Mouse (Mus musculus) heart, adult 2 months (tissue): ENCODE results near the gene Lbhd1. TPM values are rescaled to one million over a fixed set of nuclear protein-coding genes. Genes with fewer than 3 reads are reported as not detected.
A peak's percentile ranks its signal among the peaks of the same experiment; 100 is the strongest.

Experiments used
- DNase-seq, 2 experiments: peaks; one replicate each; pipeline ENCODE4 v3.0.0; 2021
- H3K27ac ChIP-seq: fragments of 200-600 bp; 2 replicates; pipeline ENCODE4 v1.8.1; 2022
- H3K27me3 ChIP-seq: fragments of 200-500 bp; 2 replicates; pipeline ENCODE4 v1.6.1; 2012; ENCODE audit warnings: mild to moderate bottlenecking, low read length, inconsistent platforms, mixed read lengths; ENCODE audit not compliant: control insufficient read depth, insufficient read depth
- H3K36me3 ChIP-seq: fragments of 200-500 bp; 2 replicates; pipeline ENCODE4 v1.6.1; 2012; ENCODE audit warnings: low read length, inconsistent platforms; ENCODE audit not compliant: control insufficient read depth, insufficient read depth
- H3K4me1 ChIP-seq: fragments of 200-500 bp; 2 replicates; pipeline ENCODE4 v1.6.1; 2011; ENCODE audit warnings: low read length; ENCODE audit not compliant: control insufficient read depth, insufficient read depth
- H3K4me3 ChIP-seq: fragments of 200-600 bp; 2 replicates; pipeline ENCODE4 v1.8.1; 2022
- H3K79me2 ChIP-seq: fragments of 200-500 bp; replicated peaks from 2 replicates; pipeline ENCODE4 v1.6.1; 2012; ENCODE audit warnings: mild to moderate bottlenecking, inconsistent platforms, low read length, moderate library complexity, mixed read lengths; ENCODE audit not compliant: control insufficient read depth, insufficient read depth
- H3K9ac ChIP-seq: fragments of 200-500 bp; 2 replicates; pipeline ENCODE4 v1.6.1; 2012; ENCODE audit warnings: low read depth, mild to moderate bottlenecking, control low read depth, inconsistent platforms, low read length, mixed read lengths
- CTCF ChIP-seq: fragments of 200-600 bp; IDR thresholded peaks from 2 replicates; pipeline ENCODE4 v1.8.1; 2022; ENCODE audit warnings: antibody characterized with exemption, mild to moderate bottlenecking, moderate library complexity
- EP300 ChIP-seq: fragments of 200-500 bp; IDR thresholded peaks from 2 replicates; pipeline ENCODE4 v1.6.1; 2011; ENCODE audit warnings: low read depth, low read length, control low read depth; ENCODE audit not compliant: insufficient read depth
- POLR2A ChIP-seq: fragments of 200-500 bp; IDR thresholded peaks from 2 replicates; pipeline ENCODE4 v1.6.1; 2011; ENCODE audit warnings: mild to moderate bottlenecking, low read depth, low read length, control low read depth; ENCODE audit not compliant: insufficient read depth
- WGBS: fragments of 180-500 bp; shearing (Covaris S2); methylation state at CpG from one replicate; pipeline ENCODE4 v1.1.7; 2018; 5-methylcytosine and 5-hydroxymethylcytosine counted together
- intact Hi-C: fragments of 180-260 bp; cut with DNase I; formaldehyde crosslinking; loops from one replicate; pipeline ENCODE4 v1.15.1; 2025
- microRNA-seq, 2 experiments: library from miRNA; unstranded; fragments of <30 nt; microRNA quantifications; one replicate each; pipeline ENCODE4 v1.2.0; 2021
- polyA plus RNA-seq: library from polyadenylated mRNA; depleted of rRNA; stranded (reverse); fragments of >200 nt; gene quantifications from 2 replicates; pipeline ENCODE4 v1.2.3, GENCODE M21; 2012; rRNA removed
- total RNA-seq, 2 experiments: library from RNA; stranded (reverse); gene quantifications; 2 replicates each; pipeline ENCODE4 v1.2.3; 2021

Lbhd1 gene
- total and polyA plus RNA-seq, 3 experiments, result 1.1 to 5.2 (median 4.2) TPM

DNA sequence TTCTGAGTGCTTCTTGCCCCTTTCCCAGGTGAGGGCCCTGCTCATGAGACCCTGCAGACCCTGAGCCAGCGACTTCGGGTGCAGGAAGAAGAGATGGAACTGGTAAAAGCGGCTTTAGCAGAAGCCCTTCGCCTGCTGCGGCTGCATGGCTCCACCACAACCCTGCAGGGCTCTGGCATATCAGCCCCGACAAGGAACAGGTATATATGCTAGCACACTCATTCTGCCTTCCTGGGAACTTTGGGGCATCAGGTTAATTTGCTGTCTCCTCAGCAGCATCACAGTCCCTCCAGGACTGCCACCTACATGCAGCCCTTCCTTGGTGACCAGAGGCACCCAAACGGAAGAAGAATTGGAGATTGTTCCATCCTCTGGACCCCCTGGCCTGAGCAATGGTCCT, 47.2 kb downstream of the Lbhd1 start:
- Histone ChIP-seq H3K36me3 (no peaks in the 10 kb centered on the region), H3K27me3 (no peaks in the 10 kb centered on the region), H3K79me2 (no peaks in the 10 kb centered on the region), H3K4me1 (no peaks in the 10 kb centered on the region; the same call in 1 of the 2 replicates), H3K27ac (no peak overlapping the region; the same call in 1 of the 2 replicates), H3K4me3 (no peak overlapping the region), H3K9ac (no peak overlapping the region)
- intact Hi-C loops, result no loop called here
- no peak for DNase-seq
- 85% methylated on average over 7 of the region's 7 CpGs for WGBS
- TF ChIP-seq EP300 (no peak), CTCF (no peak), POLR2A (no peak)

DNA sequence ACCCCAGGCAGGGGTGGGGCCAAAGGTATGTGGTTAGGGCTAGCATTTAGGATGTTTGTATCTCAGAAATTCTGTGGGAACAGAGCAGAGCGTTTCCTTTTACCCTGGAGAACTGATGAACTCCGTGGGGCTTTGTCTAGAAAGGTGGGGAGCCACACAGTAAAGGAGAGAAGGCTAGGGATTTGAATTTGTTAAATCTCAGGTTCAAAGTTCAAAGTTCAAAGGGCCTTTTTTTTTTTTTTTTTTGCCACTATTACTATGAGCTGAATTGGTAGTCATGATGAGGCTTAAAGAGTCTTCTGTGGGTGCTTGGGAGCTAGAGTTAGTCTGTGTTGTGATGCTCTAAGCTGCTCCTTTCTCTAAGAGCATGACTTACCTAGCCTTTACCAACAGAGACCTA, 53.2 kb downstream of the Lbhd1 start:
- 83% methylated on average over 2 of the region's 2 CpGs for WGBS
- intact Hi-C loops, result no loop called here
- no peaks in the 10 kb centered on the region for H3K36me3 ChIP-seq
- no peak overlapping the region for H3K9ac ChIP-seq
- no peaks in the 10 kb centered on the region for H3K79me2 ChIP-seq
- H3K4me1 ChIP-seq, result peaks cover 1% of the 10 kb centered on the region; the same call in 1 of the 2 replicates
- no peak overlapping the region for H3K4me3 ChIP-seq
- TF ChIP-seq CTCF (no peak), EP300 (no peak), POLR2A (no peak)
- DNase-seq, result no peak
- no peak overlapping the region for H3K27ac ChIP-seq
- no peaks in the 10 kb centered on the region for H3K27me3 ChIP-seq

DNA sequence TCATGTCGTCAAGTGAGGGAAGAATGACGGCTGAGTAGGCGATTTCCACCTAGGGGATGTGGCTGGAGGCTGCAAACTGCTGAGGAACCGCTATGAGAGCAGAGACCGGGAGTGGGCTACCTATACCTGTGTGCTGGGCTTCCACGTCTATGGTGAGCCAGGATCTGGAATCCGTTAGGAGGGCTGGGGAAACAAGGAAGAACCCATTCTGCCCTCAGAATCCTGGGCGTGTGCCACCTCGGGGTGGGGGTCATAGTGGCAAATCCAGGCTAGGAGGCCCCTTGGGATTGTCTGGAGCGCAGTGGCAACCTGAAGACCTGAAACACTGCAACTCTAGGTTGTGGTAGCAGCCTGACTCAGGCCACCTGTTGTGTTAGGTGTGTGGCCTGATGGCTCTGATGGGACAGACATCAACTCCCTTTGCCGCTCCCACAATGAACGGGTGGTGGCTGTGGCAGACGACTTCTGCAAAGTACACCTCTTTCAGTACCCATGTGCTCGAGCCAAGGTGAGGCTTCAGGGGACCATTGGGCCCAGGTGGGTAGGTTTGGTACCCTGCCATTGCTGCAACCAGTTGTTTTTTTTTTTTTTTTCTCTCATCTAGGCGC, 57.1 kb downstream of the Lbhd1 start:
- Histone ChIP-seq H3K27me3 (no peaks in the 10 kb centered on the region), H3K36me3 (peaks cover 11% of the 10 kb centered on the region), H3K27ac (no peak overlapping the region), H3K4me3 (no peak overlapping the region), H3K79me2 (0 out of 2 replicates have a peak, but pooled peaks cover 2% of the 10 kb centered on the region), H3K4me1 (peaks cover 6% of the 10 kb centered on the region), H3K9ac (no peak overlapping the region)
- 86% methylated on average over 15 of the region's 15 CpGs for WGBS
- intact Hi-C loops, result loop anchor here (1.0 kb wide), 2 partner anchors 11 to 13 kb away; partner anchors contain the start of genes Eml3, Rom1 and Tut1
- DNase-seq, result no peak
- no peak for TF ChIP-seq CTCF
- no peak for TF ChIP-seq EP300
- TF ChIP-seq POLR2A, result no peak

DNA sequence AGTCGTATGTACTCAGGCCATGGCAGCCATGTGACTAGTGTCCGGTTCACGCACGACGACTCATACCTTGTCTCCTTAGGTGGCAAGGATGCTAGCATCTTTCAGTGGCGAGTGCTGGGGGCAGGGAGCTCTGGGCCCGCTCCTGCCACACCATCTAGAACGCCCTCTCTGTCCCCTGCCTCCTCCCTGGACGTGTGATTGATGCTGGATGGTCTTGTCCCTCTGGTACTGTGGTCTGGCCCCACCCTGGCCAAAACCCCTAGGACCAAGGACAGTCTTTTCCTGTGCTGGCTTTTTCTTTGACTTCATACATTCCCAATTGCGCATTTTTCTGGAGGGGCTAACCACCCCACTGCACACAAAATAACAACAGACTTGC, 57.6 kb downstream of the Lbhd1 start:
- intact Hi-C loops, result loop anchor here (1.0 kb wide), 2 partner anchors 12 kb away; partner anchors contain the start of genes Eml3, Rom1 and Tut1
- Histone ChIP-seq H3K79me2 (0 out of 2 replicates have a peak, but pooled peaks cover 2% of the 10 kb centered on the region), H3K27ac (peak overlapping the region; percentile 92), H3K9ac (peak overlapping the region; percentile 27), H3K4me3 (peak overlapping the region; percentile 97), H3K4me1 (peaks cover 6% of the 10 kb centered on the region), H3K36me3 (peaks cover 11% of the 10 kb centered on the region), H3K27me3 (no peaks in the 10 kb centered on the region)
- 49% methylated on average over 10 of the region's 10 CpGs for WGBS
- no peak for DNase-seq
- no peak for TF ChIP-seq POLR2A
- TF ChIP-seq CTCF, result no peak
- no peak for TF ChIP-seq EP300

DNA sequence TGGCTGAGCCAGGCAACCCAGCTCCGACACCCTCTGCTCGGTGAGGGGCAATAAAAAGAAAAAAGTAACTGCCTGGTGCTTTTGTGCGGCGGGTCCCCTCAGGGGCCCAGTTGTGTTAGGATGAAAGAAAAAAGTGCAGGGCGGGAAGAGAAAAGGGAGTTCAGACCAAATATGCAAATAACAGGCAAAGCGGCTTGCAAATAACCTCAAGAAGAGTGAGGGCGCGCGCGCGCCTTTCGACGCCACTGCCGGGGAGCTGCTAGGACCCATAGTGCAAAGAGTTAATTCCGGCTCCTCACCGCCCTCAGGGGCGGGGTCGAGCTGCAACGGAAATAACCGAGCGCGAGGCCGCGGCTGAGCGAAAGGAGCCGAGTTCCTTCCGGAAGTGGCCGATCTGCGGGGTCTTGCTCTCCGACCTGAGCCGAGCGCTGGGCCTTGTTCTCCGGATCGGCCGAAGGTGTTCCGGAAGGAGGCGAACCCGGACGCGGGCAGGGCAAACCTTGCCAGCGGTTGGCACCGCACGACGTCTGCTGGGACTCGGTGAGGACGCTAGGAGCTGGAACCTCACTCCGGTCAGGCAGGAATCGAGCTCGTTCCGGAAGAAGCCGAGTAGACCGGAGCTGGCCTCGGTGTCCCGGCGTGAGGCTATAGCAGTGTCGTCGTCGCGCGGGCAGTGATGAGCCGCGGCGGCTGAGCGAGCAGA, 58.1 kb downstream of the Lbhd1 start, which contains the start of gene Mta2:
Mta2 (plus strand) TSS at position 361 of the 703 bp plus-strand sequence.
- peak; percentile 96 for DNase-seq
- H3K9ac ChIP-seq, result peak within 1 kb of the TSS; percentile 90
- TF ChIP-seq EP300, result no peak
- peak; percentile 82 for TF ChIP-seq POLR2A
- intact Hi-C loops, result loop anchor here (1.0 kb wide), 2 partner anchors 12 kb away; partner anchors contain the start of genes Eml3, Rom1 and Tut1
- H3K27me3 ChIP-seq, result no peaks in the 10 kb centered on the region
- under 1% methylated on average over 64 of the region's 64 CpGs for WGBS
- H3K79me2 ChIP-seq, result 0 out of 2 replicates have a peak, but pooled peaks cover 2% of the 10 kb centered on the region
- H3K4me1 ChIP-seq, result peaks cover 6% of the 10 kb centered on the region
- H3K36me3 ChIP-seq, result peaks cover 11% of the 10 kb centered on the region
- peak within 1 kb of the TSS; percentile 97 for H3K4me3 ChIP-seq
- peak within 1 kb of the TSS; percentile 92 for H3K27ac ChIP-seq

Small RNA genes within 50 kb of the gene (microRNA-seq; reads per million reads assigned to microRNA genes)
- gene Mir5136, result 0.56 to 0.77 reads per million in 2 experiments

Other genes with a start within 250 kb of the Lbhd1 start
Only the 30 nearest of the 32 such genes appear.
- gene Slc3a2, start 160.4 kb upstream of the Lbhd1 start, total RNA-seq, result 10 to 100 TPM; 41.0 to 42.2 TPM
- 60.9 and 61.1 TPM in 2 replicates for gene Slc3a2, start 160.4 kb upstream of the Lbhd1 start, polyA plus RNA-seq
- 10 to 100 TPM; 18.7 to 19.2 TPM for gene Wdr74, start 147.9 kb upstream of the Lbhd1 start, total RNA-seq
- 15.7 and 18.2 TPM in 2 replicates for gene Wdr74, start 147.9 kb upstream of the Lbhd1 start, polyA plus RNA-seq
- under 1 TPM in 1 of 2 experiments, not detected in 1; 0.57 TPM for gene 1700092M07Rik, start 143.0 kb upstream of the Lbhd1 start, total RNA-seq
- gene 1700092M07Rik, start 143.0 kb upstream of the Lbhd1 start, polyA plus RNA-seq, result 0.62 and 1.3 TPM in 2 replicates
- gene Stx5a, start 142.3 kb upstream of the Lbhd1 start, total RNA-seq, result 10 to 100 TPM; 23.8 to 25.3 TPM
- gene Stx5a, start 142.3 kb upstream of the Lbhd1 start, polyA plus RNA-seq, result 33.4 and 49.3 TPM in 2 replicates
- gene Nxf1, start 126.7 kb upstream of the Lbhd1 start, total RNA-seq, result 10 to 100 TPM; 35.5 to 41.8 TPM
- 66.5 and 93.2 TPM in 2 replicates for gene Nxf1, start 126.7 kb upstream of the Lbhd1 start, polyA plus RNA-seq
- gene Tmem223, start 112.7 kb upstream of the Lbhd1 start, total RNA-seq, result 100 to 1,000 TPM; 108 to 130 TPM
- 212 and 233 TPM in 2 replicates for gene Tmem223, start 112.7 kb upstream of the Lbhd1 start, polyA plus RNA-seq
- gene Tmem179b, start 109.3 kb upstream of the Lbhd1 start, total RNA-seq, result 10 to 100 TPM; 14.8 to 17.1 TPM
- gene Tmem179b, start 109.3 kb upstream of the Lbhd1 start, polyA plus RNA-seq, result 44.5 and 44.9 TPM in 2 replicates
- 1 to 10 TPM; 7.8 to 9.1 TPM for gene Taf6l, start 97.3 kb upstream of the Lbhd1 start, total RNA-seq
- gene Taf6l, start 97.3 kb upstream of the Lbhd1 start, polyA plus RNA-seq, result 6.0 and 6.2 TPM in 2 replicates
- gene Polr2g, start 85.2 kb upstream of the Lbhd1 start, total RNA-seq, result 10 to 100 TPM; 53.4 to 56.3 TPM
- 55.1 and 84.1 TPM in 2 replicates for gene Polr2g, start 85.2 kb upstream of the Lbhd1 start, polyA plus RNA-seq
- gene Zbtb3, start 81.2 kb upstream of the Lbhd1 start, total RNA-seq, result 1 to 10 TPM; 1.4 to 1.5 TPM
- gene Zbtb3, start 81.2 kb upstream of the Lbhd1 start, polyA plus RNA-seq, result 2.0 and 2.5 TPM in 2 replicates
- 10 to 100 TPM; 14.1 TPM for gene Ttc9c, start 64.4 kb upstream of the Lbhd1 start, total RNA-seq
- gene Ttc9c, start 64.4 kb upstream of the Lbhd1 start, polyA plus RNA-seq, result 9.5 and 17.8 TPM in 2 replicates
- 10 to 100 TPM; 44.7 to 47.5 TPM for gene Hnrnpul2, start 63.7 kb upstream of the Lbhd1 start, total RNA-seq
- gene Hnrnpul2, start 63.7 kb upstream of the Lbhd1 start, polyA plus RNA-seq, result 12.4 and 23.2 TPM in 2 replicates
- not detected for gene AC129217.1, start 54.0 kb upstream of the Lbhd1 start, total RNA-seq
- not detected in 2 replicates for gene AC129217.1, start 54.0 kb upstream of the Lbhd1 start, polyA plus RNA-seq
- 10 to 100 TPM; 22.6 to 23.5 TPM for gene Bscl2, start 46.3 kb upstream of the Lbhd1 start, total RNA-seq
- 52.3 and 67.7 TPM in 2 replicates for gene Bscl2, start 46.3 kb upstream of the Lbhd1 start, polyA plus RNA-seq
- gene Gng3, start 44.5 kb upstream of the Lbhd1 start, total RNA-seq, result not detected
- 0.23 and 0.35 TPM in 2 replicates for gene Gng3, start 44.5 kb upstream of the Lbhd1 start, polyA plus RNA-seq
- gene Lrrn4cl, start 33.0 kb upstream of the Lbhd1 start, total RNA-seq, result 1 to 10 TPM; 2.6 to 3.7 TPM
- 3.8 and 5.7 TPM in 2 replicates for gene Lrrn4cl, start 33.0 kb upstream of the Lbhd1 start, polyA plus RNA-seq
- 100 to 1,000 TPM; 108 to 135 TPM for gene Ubxn1, start 12.2 kb upstream of the Lbhd1 start, total RNA-seq
- 60.7 and 62.2 TPM in 2 replicates for gene Ubxn1, start 12.2 kb upstream of the Lbhd1 start, polyA plus RNA-seq
- 10 to 100 TPM; 49.9 to 56.5 TPM for gene Uqcc3, start 2.8 kb upstream of the Lbhd1 start, total RNA-seq
- 43.7 and 48.6 TPM in 2 replicates for gene Uqcc3, start 2.8 kb upstream of the Lbhd1 start, polyA plus RNA-seq
- not detected for gene Gm49403, start 198 bp downstream of the Lbhd1 start, total RNA-seq
- not detected in 2 replicates for gene Gm49403, start 198 bp downstream of the Lbhd1 start, polyA plus RNA-seq
- 10 to 100 TPM; 15.6 to 21.0 TPM for gene 1810009A15Rik, start 5.1 kb downstream of the Lbhd1 start, total RNA-seq
- 10.1 and 10.5 TPM in 2 replicates for gene 1810009A15Rik, start 5.1 kb downstream of the Lbhd1 start, polyA plus RNA-seq
- gene Gm49416, start 5.2 kb downstream of the Lbhd1 start, total RNA-seq, result 1 to 10 TPM in 1 of 2 experiments, under 1 TPM in 1; 0.57 to 3.2 TPM
- 1.2 and 1.3 TPM in 2 replicates for gene Gm49416, start 5.2 kb downstream of the Lbhd1 start, polyA plus RNA-seq
- 10 to 100 TPM; 10.6 to 12.6 TPM for gene Ints5, start 9.3 kb downstream of the Lbhd1 start, total RNA-seq
- 10.8 and 13.5 TPM in 2 replicates for gene Ints5, start 9.3 kb downstream of the Lbhd1 start, polyA plus RNA-seq
- gene Ganab, start 14.3 kb downstream of the Lbhd1 start, total RNA-seq, result 10 to 100 TPM; 50.3 to 52.5 TPM
- 54.5 and 90.0 TPM in 2 replicates for gene Ganab, start 14.3 kb downstream of the Lbhd1 start, polyA plus RNA-seq
- gene B3gat3, start 36.6 kb downstream of the Lbhd1 start, total RNA-seq, result 10 to 100 TPM; 35.4 to 42.3 TPM
- gene B3gat3, start 36.6 kb downstream of the Lbhd1 start, polyA plus RNA-seq, result 59.4 and 61.2 TPM in 2 replicates
- 10 to 100 TPM; 21.8 to 23.1 TPM for gene Rom1, start 45.6 kb downstream of the Lbhd1 start, total RNA-seq
- gene Rom1, start 45.6 kb downstream of the Lbhd1 start, polyA plus RNA-seq, result 24.9 and 30.7 TPM in 2 replicates
- 1 to 10 TPM; 7.0 to 9.7 TPM for gene Eml3, start 45.8 kb downstream of the Lbhd1 start, total RNA-seq
- gene Eml3, start 45.8 kb downstream of the Lbhd1 start, polyA plus RNA-seq, result 17.6 and 18.4 TPM in 2 replicates
- gene Mta2, start 58.1 kb downstream of the Lbhd1 start, total RNA-seq, result 10 to 100 TPM; 29.0 to 32.1 TPM
- gene Mta2, start 58.1 kb downstream of the Lbhd1 start, polyA plus RNA-seq, result 13.1 and 15.6 TPM in 2 replicates
- 1 to 10 TPM; 8.5 to 9.4 TPM for gene Tut1, start 70.1 kb downstream of the Lbhd1 start, total RNA-seq
- 7.2 and 10.6 TPM in 2 replicates for gene Tut1, start 70.1 kb downstream of the Lbhd1 start, polyA plus RNA-seq
- gene Eef1g, start 83.3 kb downstream of the Lbhd1 start, total RNA-seq, result 100 to 1,000 TPM; 224 to 260 TPM
- 191 and 291 TPM in 2 replicates for gene Eef1g, start 83.3 kb downstream of the Lbhd1 start, polyA plus RNA-seq
- gene Ahnak, start 105.6 kb downstream of the Lbhd1 start, total RNA-seq, result 100 to 1,000 TPM; 299 to 348 TPM
- gene Ahnak, start 105.6 kb downstream of the Lbhd1 start, polyA plus RNA-seq, result 23.0 and 42.5 TPM in 2 replicates